Comparison of ENCODE assay signal across 11 mouse cellular contexts in genomic region chr16:23258823-23259457, GRCm38 (mm10). TPM values are rescaled to one million over a fixed set of nuclear protein-coding genes. Genes with fewer than 3 reads are reported as not detected.
DNase-seq lines count a peak whose midpoint lies in the region; ATAC-seq lines count a peak whose summit lies in the region.
"Had no signal": no experiment of that assay in that cellular context is flagged by ENCODE, and none has a peak within 500 bp of the region (broad histone marks: within the 10 kb centered on the region; RNA-seq: fewer than 3 reads in every experiment).

No protein-coding gene starts in this region.

- no peak overlapping the region for H3K4me3 ChIP-seq in kidney, embryonic 15.5 days (replicated peaks)
- H3K4me3 ChIP-seq in forebrain, embryonic 14.5 days (ENCODE audit: low read depth, low read length): no peak overlapping the region
- peak overlapping the region; percentile 9; the same call in 1 of the 2 replicates for H3K4me3 ChIP-seq in midbrain, embryonic 10.5 days
- H3K4me3 ChIP-seq: hindbrain, embryonic 15.5 days; limb, embryonic 15.5 days had no signal

- H3K4me1 ChIP-seq in kidney, embryonic 15.5 days: peaks cover 41% of the 10 kb centered on the region
- H3K4me1 ChIP-seq in forebrain, embryonic 14.5 days (ENCODE audit: control insufficient read depth, insufficient read depth, low read length): peaks cover 12% of the 10 kb centered on the region
- H3K4me1 ChIP-seq in midbrain, embryonic 10.5 days: peaks cover 59% of the 10 kb centered on the region

- 0 out of 2 replicates have a peak overlapping the region, but pooled peaks have one; percentile 1 for H3K9ac ChIP-seq in kidney, embryonic 15.5 days
- no peak overlapping the region for H3K9ac ChIP-seq in forebrain, embryonic 14.5 days (ENCODE audit: low read length)
- H3K9ac ChIP-seq: hindbrain, embryonic 15.5 days; limb, embryonic 15.5 days had no signal

- H3K36me3 ChIP-seq in kidney, embryonic 15.5 days: peaks cover 3% of the 10 kb centered on the region
- H3K36me3 ChIP-seq in forebrain, embryonic 14.5 days (ENCODE audit: control insufficient read depth, insufficient read depth, low read length): peaks cover 4% of the 10 kb centered on the region; the same call in 1 of the 2 replicates
- H3K36me3 ChIP-seq in midbrain, embryonic 10.5 days: peaks cover 3% of the 10 kb centered on the region
- H3K36me3 ChIP-seq: hindbrain, embryonic 15.5 days; limb, embryonic 15.5 days had no signal

- no peaks in the 10 kb centered on the region for H3K27me3 ChIP-seq in kidney, embryonic 15.5 days
- no peaks in the 10 kb centered on the region for H3K27me3 ChIP-seq in forebrain, embryonic 14.5 days (replicated peaks; ENCODE audit: control insufficient read depth, insufficient read depth, low read length)
- H3K27me3 ChIP-seq in midbrain, embryonic 10.5 days (ENCODE audit: low read depth, poor library complexity, severe bottlenecking): peaks cover 50% of the 10 kb centered on the region
- H3K27me3 ChIP-seq: hindbrain, embryonic 15.5 days; limb, embryonic 15.5 days had no signal

- ATAC-seq in kidney, embryonic 15.5 days (replicated peaks; ENCODE audit: low FRiP score): peak; percentile 40; the same call in 1 of the 2 replicates
- peak; percentile 26; the same call in 1 of the 2 replicates for ATAC-seq in forebrain, embryonic 14.5 days

- H3K27ac ChIP-seq in kidney, embryonic 15.5 days: peak overlapping the region; percentile 54; the same call in 1 of the 2 replicates
- H3K27ac ChIP-seq in forebrain, embryonic 14.5 days (ENCODE audit: low read depth, low read length): no peak overlapping the region
- H3K27ac ChIP-seq in midbrain, embryonic 10.5 days (replicated peaks): peak overlapping the region; percentile 72
- H3K27ac ChIP-seq: hindbrain, embryonic 15.5 days; limb, embryonic 15.5 days had no signal

- DNase-seq in kidney, postnatal 25 days: no peak
- peak; percentile 77 for DNase-seq in embryo, embryonic 10.5 days (ENCODE audit: low spot score)
- DNase-seq in forebrain, embryonic 14.5 days (ENCODE audit: low spot score): peak; percentile 56
- peak; percentile 59 for DNase-seq in midbrain, embryonic 10.5 days (ENCODE audit: low spot score)
- DNase-seq in urinary bladder, postnatal 10 days (ENCODE audit: low spot score): no peak
- DNase-seq in liver: no peak
- DNase-seq in urinary bladder, adult 2 months (ENCODE audit: low spot score): no peak
- DNase-seq: adrenal gland, postnatal 10 days had no signal

- no peak overlapping the region for H3K4me2 ChIP-seq in kidney, embryonic 15.5 days
- H3K4me2 ChIP-seq in forebrain, embryonic 14.5 days (ENCODE audit: low read length): no peak overlapping the region
- H3K4me2 ChIP-seq: hindbrain, embryonic 15.5 days; limb, embryonic 15.5 days had no signal

- no peaks in the 10 kb centered on the region for H3K9me3 ChIP-seq in kidney, embryonic 15.5 days (replicated peaks)
- H3K9me3 ChIP-seq in forebrain, embryonic 14.5 days (replicated peaks; ENCODE audit: control insufficient read depth, low read length): no peaks in the 10 kb centered on the region
- H3K9me3 ChIP-seq in midbrain, embryonic 10.5 days (replicated peaks): no peaks in the 10 kb centered on the region
- H3K9me3 ChIP-seq: hindbrain, embryonic 15.5 days; limb, embryonic 15.5 days had no signal

- WGBS in kidney, embryonic 15.5 days: 19% methylated on average over 4 of the region's 4 CpGs
- WGBS in forebrain, embryonic 14.5 days: 2% methylated on average over 4 of the region's 4 CpGs
- 2% methylated on average over 4 of the region's 4 CpGs for WGBS in midbrain, embryonic 10.5 days

RNA-seq across cellular contexts. Expression of gene St6gal1, which starts 34.4 kb away (rescaled TPM):
- polyA plus RNA-seq in kidney, embryonic 15.5 days (2015; fragmentation: Nextera tagmentation; extraction: Ambion mirVana): 22.6 and 25.5 TPM in 2 replicates
- polyA plus RNA-seq in forebrain, embryonic 14.5 days (2014; fragmentation: Nextera tagmentation; extraction: Ambion mirVana): 46.0 and 56.0 TPM in 2 replicates
- polyA plus RNA-seq in midbrain, embryonic 10.5 days (2016; fragmentation: Nextera tagmentation; extraction: Ambion mirVana): 17.5 and 23.4 TPM in 2 replicates
- polyA plus RNA-seq in urinary bladder, adult 2 months (2012; rRNA removed): 8.1 and 8.8 TPM in 2 replicates

Comparison
In these comparisons a context has a peak if more than half of its experiments do, and no peak if none do; other contexts are left out.
1. DNase-seq: peak in embryo, embryonic 10.5 days (single experiment), forebrain, embryonic 14.5 days (single experiment) and midbrain, embryonic 10.5 days (single experiment); none in kidney, postnatal 25 days (0 of 2), urinary bladder, postnatal 10 days (single experiment), liver (single experiment) and urinary bladder, adult 2 months (single experiment).